Mouse (Mus musculus) limb, embryonic 14.5 days (tissue): ENCODE measurements around the gene Nup98. TPM values are rescaled to one million over a fixed set of nuclear protein-coding genes. Genes with fewer than 3 reads are reported as not detected.

Experiments
- ATAC-seq: fragments of 200-750 bp; cut with Nextera tagmentation; 2 replicates; pipeline ENCODE4 v1.8.0; 2017; ENCODE audit warnings: low read depth, moderate number of reproducible peaks, moderate TSS enrichment; ENCODE audit not compliant: low FRiP score
- DNase-seq: peaks from one replicate; pipeline ENCODE4 v3.0.0-alpha.2; 2015; ENCODE audit warnings: low spot score
- H3K27ac ChIP-seq: fragments of 300-500 bp; sonication (generic); replicated peaks from 2 replicates; pipeline ENCODE4 v1.5.1; 2014; ENCODE audit warnings: low read depth, mild to moderate bottlenecking, low read length, moderate library complexity, mixed read lengths
- H3K27me3 ChIP-seq: fragments of 300-500 bp; sonication (generic); 2 replicates; pipeline ENCODE4 v1.6.1; 2014; ENCODE audit warnings: low read length, mixed read lengths; ENCODE audit not compliant: control insufficient read depth, insufficient read depth
- H3K36me3 ChIP-seq: fragments of 300-500 bp; sonication (generic); 2 replicates; pipeline ENCODE4 v1.6.1; 2014; ENCODE audit warnings: mild to moderate bottlenecking, low read length, moderate library complexity, mixed read lengths; ENCODE audit not compliant: control insufficient read depth, insufficient read depth
- H3K4me1 ChIP-seq: fragments of 300-500 bp; sonication (generic); 2 replicates; pipeline ENCODE4 v1.6.1; 2014; ENCODE audit warnings: antibody characterized with exemption, low read length, mixed read lengths; ENCODE audit not compliant: control insufficient read depth, insufficient read depth
- H3K4me2 ChIP-seq: fragments of 300-500 bp; sonication (generic); replicated peaks from 2 replicates; pipeline ENCODE4 v1.6.1; 2014; ENCODE audit warnings: low read depth, mild to moderate bottlenecking, low read length, moderate library complexity; ENCODE audit not compliant: severe bottlenecking
- H3K4me3 ChIP-seq: fragments of 300-500 bp; sonication (generic); replicated peaks from 2 replicates; pipeline ENCODE4 v1.5.1; 2014; ENCODE audit warnings: low read length
- H3K9ac ChIP-seq: fragments of 300-500 bp; sonication (generic); 2 replicates; pipeline ENCODE4 v1.6.1; 2014; ENCODE audit warnings: mild to moderate bottlenecking, low read depth, low read length, moderate library complexity; ENCODE audit not compliant: severe bottlenecking
- H3K9me3 ChIP-seq: fragments of 300-500 bp; sonication (generic); 2 replicates; pipeline ENCODE4 v1.6.1; 2016; ENCODE audit warnings: low read length; ENCODE audit not compliant: control insufficient read depth
- POLR2A ChIP-seq: fragments of 200-500 bp; IDR thresholded peaks from 2 replicates; pipeline ENCODE4 v1.8.0; 2012; ENCODE audit warnings: inconsistent platforms, mild to moderate bottlenecking, moderate library complexity, borderline replicate concordance; ENCODE audit not compliant: insufficient read depth, insufficient read length; ENCODE audit errors: extremely low read depth
- WGBS: fragments of 180-500 bp; shearing (Covaris S2); extraction: QIAGEN DNeasy Blood & Tissue Kit; methylation state at CpG from one replicate; pipeline ENCODE4 v1.1.7; 2014; 5-methylcytosine and 5-hydroxymethylcytosine counted together
- polyA plus RNA-seq, 2 experiments: library from polyadenylated mRNA; depleted of rRNA in 1 of 2; stranded (reverse) in 1 of 2; unstranded in 1 of 2; fragments of >200 nt; fragmentation: Nextera tagmentation in 1 of 2; extraction: Ambion mirVana in 1 of 2; gene quantifications; 2 replicates each; pipeline versions ENCODE4 v1.2.1 to v1.2.3; 2012 to 2014

Nup98 gene
- polyA plus RNA-seq, 2 experiments, result 27.3 to 38.9 TPM

- TF ChIP-seq POLR2A, result no peak
- no peak within 1 kb of the TSS for H3K27ac ChIP-seq
- 80% methylated on average over 5 of the region's 5 CpGs for WGBS
- H3K27me3 ChIP-seq, result no peaks in the 10 kb centered on the region
- H3K9me3 ChIP-seq, result no peaks in the 10 kb centered on the region
- no peak within 1 kb of the TSS for H3K4me3 ChIP-seq
- no peak for ATAC-seq
- no peak for DNase-seq
- H3K4me1 ChIP-seq, result no peaks in the 10 kb centered on the region
- no peak within 1 kb of the TSS for H3K4me2 ChIP-seq
- peaks cover 70% of the 10 kb centered on the region for H3K36me3 ChIP-seq
- no peak within 1 kb of the TSS for H3K9ac ChIP-seq
Observed at GRCm38 (mm10) chr7:102082816-102083215, 127.2 kb downstream of the Nup98 start, which contains the start of gene Trpc2. Gene Trpc2 (plus strand): TSS chr7:102083116.

GRCm38 (mm10) chr7:102081784-102082183 lies 128.2 kb downstream of the Nup98 start:
- H3K36me3 ChIP-seq, result peaks cover 80% of the 10 kb centered on the region
- H3K9me3 ChIP-seq, result no peaks in the 10 kb centered on the region

GRCm38 (mm10) chr7:102080311-102080710 lies 129.7 kb downstream of the Nup98 start:
- H3K4me1 ChIP-seq, result no peaks in the 10 kb centered on the region
- no peak overlapping the region for H3K4me3 ChIP-seq
- WGBS, result 84% methylated on average over 8 of the region's 8 CpGs
- H3K4me2 ChIP-seq, result no peak overlapping the region
- no peaks in the 10 kb centered on the region for H3K9me3 ChIP-seq
- no peak for DNase-seq
- TF ChIP-seq POLR2A, result no peak
- no peak overlapping the region for H3K27ac ChIP-seq
- no peaks in the 10 kb centered on the region for H3K27me3 ChIP-seq
- H3K36me3 ChIP-seq, result peaks cover 93% of the 10 kb centered on the region
- no peak overlapping the region for H3K9ac ChIP-seq
- ATAC-seq, result no peak

More at GRCm38 (mm10) chr7:102081784-102082183, 128.2 kb downstream of the Nup98 start:
- ATAC-seq (no peak), DNase-seq (no peak)
- WGBS, result 95% methylated on average over 5 of the region's 5 CpGs
- Histone ChIP-seq H3K27me3 (no peaks in the 10 kb centered on the region), H3K27ac (no peak overlapping the region), H3K9ac (no peak overlapping the region), H3K4me2 (no peak overlapping the region), H3K4me1 (no peaks in the 10 kb centered on the region), H3K4me3 (no peak overlapping the region)
- TF ChIP-seq POLR2A, result no peak

GRCm38 (mm10) chr7:102078517-102078916 lies 131.5 kb downstream of the Nup98 start:
- Histone ChIP-seq H3K27me3 (no peaks in the 10 kb centered on the region), H3K4me3 (no peak overlapping the region), H3K4me2 (no peak overlapping the region), H3K9me3 (no peaks in the 10 kb centered on the region), H3K4me1 (no peaks in the 10 kb centered on the region), H3K27ac (no peak overlapping the region), H3K9ac (no peak overlapping the region), H3K36me3 (peaks cover 93% of the 10 kb centered on the region)
- no peak for TF ChIP-seq POLR2A
- WGBS, result 79% methylated on average over 7 of the region's 7 CpGs
- no peak; the same call in 1 of the 2 replicates for ATAC-seq
- DNase-seq, result peak; percentile 39

GRCm38 (mm10) chr7:102076714-102077296 lies 133.2 kb downstream of the Nup98 start:
- whole genome bisulfite sequencing, result 82% methylated on average over 7 of the region's 7 CpGs
- H3K27me3 ChIP-seq, result no peaks in the 10 kb centered on the region
- no peak overlapping the region for H3K4me2 ChIP-seq
- no peak overlapping the region for H3K27ac ChIP-seq
- H3K36me3 ChIP-seq, result peaks cover 92% of the 10 kb centered on the region
- no peak for TF ChIP-seq POLR2A
- ATAC-seq, result no peak
- no peaks in the 10 kb centered on the region for H3K9me3 ChIP-seq
- no peaks in the 10 kb centered on the region for H3K4me1 ChIP-seq
- DNase-seq, result no peak
- no peak overlapping the region for H3K9ac ChIP-seq
- no peak overlapping the region for H3K4me3 ChIP-seq

Other genes with a start within 250 kb of the Nup98 start
- 12.9 and 15.4 TPM in 2 replicates for gene Il18bp, start 191.5 kb downstream of the Nup98 start, polyA plus RNA-seq (2012; rRNA removed)
- 2.2 and 2.7 TPM in 2 replicates for gene Il18bp, start 191.5 kb downstream of the Nup98 start, polyA plus RNA-seq (2014; fragmentation: Nextera tagmentation; extraction: Ambion mirVana)
- 62.3 and 83.0 TPM in 2 replicates for gene Rnf121, start 144.7 kb downstream of the Nup98 start, polyA plus RNA-seq (2012; rRNA removed)
- 32.6 and 34.1 TPM in 2 replicates for gene Rnf121, start 144.7 kb downstream of the Nup98 start, polyA plus RNA-seq (2014; fragmentation: Nextera tagmentation; extraction: Ambion mirVana)
- 65.1 and 77.5 TPM in 2 replicates for gene Xndc1, start 144.7 kb downstream of the Nup98 start, polyA plus RNA-seq (2012; rRNA removed)
- gene Xndc1, start 144.7 kb downstream of the Nup98 start, polyA plus RNA-seq (2014; fragmentation: Nextera tagmentation; extraction: Ambion mirVana), result 21.4 and 22.9 TPM in 2 replicates
- 9.0 and 9.5 TPM in 2 replicates for gene Xntrpc, start 144.5 kb downstream of the Nup98 start, polyA plus RNA-seq (2012; rRNA removed)
- gene Xntrpc, start 144.5 kb downstream of the Nup98 start, polyA plus RNA-seq (2014; fragmentation: Nextera tagmentation; extraction: Ambion mirVana), result 1.2 and 1.8 TPM in 2 replicates
- 5.5 and 10.8 TPM in 2 replicates for gene Trpc2, start 127.1 kb downstream of the Nup98 start, polyA plus RNA-seq (2012; rRNA removed)
- gene Trpc2, start 127.1 kb downstream of the Nup98 start, polyA plus RNA-seq (2014; fragmentation: Nextera tagmentation; extraction: Ambion mirVana), result not detected in 2 replicates
- 18.2 and 20.4 TPM in 2 replicates for gene Art1, start 108.4 kb downstream of the Nup98 start, polyA plus RNA-seq (2012; rRNA removed)
- gene Art1, start 108.4 kb downstream of the Nup98 start, polyA plus RNA-seq (2014; fragmentation: Nextera tagmentation; extraction: Ambion mirVana), result 15.9 and 21.7 TPM in 2 replicates
- gene Art5, start 100.7 kb downstream of the Nup98 start, polyA plus RNA-seq (2012; rRNA removed), result 2.4 and 2.9 TPM in 2 replicates
- 2.5 and 3.0 TPM in 2 replicates for gene Art5, start 100.7 kb downstream of the Nup98 start, polyA plus RNA-seq (2014; fragmentation: Nextera tagmentation; extraction: Ambion mirVana)
- gene Chrna10, start 93.3 kb downstream of the Nup98 start, polyA plus RNA-seq (2012; rRNA removed), result 0.05 and 0.06 TPM in 2 replicates
- gene Chrna10, start 93.3 kb downstream of the Nup98 start, polyA plus RNA-seq (2014; fragmentation: Nextera tagmentation; extraction: Ambion mirVana), result not detected in 2 replicates
- gene Pgap2, start within 50 bp of the Nup98 start, polyA plus RNA-seq (2012; rRNA removed), result 77.1 and 108 TPM in 2 replicates
- 94.2 and 102 TPM in 2 replicates for gene Pgap2, start within 50 bp of the Nup98 start, polyA plus RNA-seq (2014; fragmentation: Nextera tagmentation; extraction: Ambion mirVana)
- gene Rhog, start 45.9 kb upstream of the Nup98 start, polyA plus RNA-seq (2012; rRNA removed), result 48.7 and 55.6 TPM in 2 replicates
- gene Rhog, start 45.9 kb upstream of the Nup98 start, polyA plus RNA-seq (2014; fragmentation: Nextera tagmentation; extraction: Ambion mirVana), result 70.3 and 73.7 TPM in 2 replicates
- gene Stim1, start 57.6 kb upstream of the Nup98 start, polyA plus RNA-seq (2012; rRNA removed), result 49.1 and 66.1 TPM in 2 replicates
- gene Stim1, start 57.6 kb upstream of the Nup98 start, polyA plus RNA-seq (2014; fragmentation: Nextera tagmentation; extraction: Ambion mirVana), result 27.7 and 31.7 TPM in 2 replicates
- gene Rrm1, start 231.5 kb upstream of the Nup98 start, polyA plus RNA-seq (2012; rRNA removed), result 66.3 and 79.7 TPM in 2 replicates
- gene Rrm1, start 231.5 kb upstream of the Nup98 start, polyA plus RNA-seq (2014; fragmentation: Nextera tagmentation; extraction: Ambion mirVana), result 115 and 134 TPM in 2 replicates